Mouse (Mus musculus) skeletal muscle tissue, postnatal 0 days (tissue): ENCODE data around the gene Npb. TPM values are rescaled to one million over a fixed set of nuclear protein-coding genes. Genes with fewer than 3 reads are reported as not detected.

Source experiments
- microRNA-seq, 2 experiments: library from miRNA; unstranded; fragments of <30 nt; microRNA quantifications; one replicate each; pipeline ENCODE4; 2016
- polyA plus RNA-seq: library from polyadenylated mRNA; unstranded; fragments of >200 nt; fragmentation: Nextera tagmentation; extraction: Ambion mirVana; gene quantifications from 2 replicates; pipeline ENCODE4 v1.2.1, GENCODE M21; 2015

Npb gene
- 1.2 and 2.0 TPM in 2 replicates for polyA plus RNA-seq

GRCm38 (mm10) chr11:120608241-120609034, at the start of gene Npb:
TSS of gene Npb (plus strand) at chr11:120608477.

GRCm38 (mm10) chr11:120572752-120573584, 35.3 kb upstream of the Npb start, which contains the start of gene P4hb:
TSS of gene P4hb (minus strand) at chr11:120573253.

GRCm38 (mm10) chr11:120581490-120582267, 26.6 kb upstream of the Npb start, which contains the start of gene Arhgdia:
TSS of gene Arhgdia (minus strand) at chr11:120581624.

GRCm38 (mm10) chr11:120598283-120598989, 9.8 kb upstream of the Npb start, which contains the start of the genes Alyref and Anapc11:
TSS of gene Alyref (minus strand) at chr11:120598365.
TSS of gene Anapc11 (plus strand) at chr11:120598421.

GRCm38 (mm10) chr11:120617519-120618112, 9.3 kb downstream of the Npb start, which contains the start of gene Pcyt2:
TSS of gene Pcyt2 (minus strand) at chr11:120617936.

GRCm38 (mm10) chr11:120625152-120625775, 17.0 kb downstream of the Npb start, which contains the start of gene Sirt7:
TSS of gene Sirt7 (minus strand) at chr11:120625240.

GRCm38 (mm10) chr11:120633520-120634343, 25.5 kb downstream of the Npb start, which contains the start of gene Mafg:
TSS of gene Mafg (minus strand) at chr11:120633600.

GRCm38 (mm10) chr11:120643601-120643987, 35.3 kb downstream of the Npb start, which contains the start of gene Pycr1:
TSS of gene Pycr1 (minus strand) at chr11:120643769.

GRCm38 (mm10) chr11:120648001-120648476, 39.8 kb downstream of the Npb start, which contains the start of gene Myadml2:
TSS of gene Myadml2 (minus strand) at chr11:120648158.

Small RNAs within 50 kb of the gene (microRNA-seq; reads per million reads assigned to microRNA genes)
- gene Mir6936 = 0.20 to 0.42 reads per million in 2 experiments

Other genes starting within 250 kb of the Npb start
- gene Fscn2, start 246.9 kb upstream of the Npb start, polyA plus RNA-seq = 3.7 and 3.9 TPM in 2 replicates
- gene Faap100, start 229.7 kb upstream of the Npb start, polyA plus RNA-seq = 13.6 and 17.9 TPM in 2 replicates
- gene Nploc4, start 170.8 kb upstream of the Npb start, polyA plus RNA-seq = 26.1 and 28.5 TPM in 2 replicates
- 0.07 TPM in 1 of 2 replicates, not detected in the other for gene Tspan10, start 165.8 kb upstream of the Npb start, polyA plus RNA-seq
- gene Pde6g, start 155.0 kb upstream of the Npb start, polyA plus RNA-seq = 0.32 and 0.35 TPM in 2 replicates
- 40.3 and 48.5 TPM in 2 replicates for gene Oxld1, start 150.4 kb upstream of the Npb start, polyA plus RNA-seq
- gene Ccdc137, start 150.4 kb upstream of the Npb start, polyA plus RNA-seq = 8.1 and 8.7 TPM in 2 replicates
- gene Arl16, start 140.9 kb upstream of the Npb start, polyA plus RNA-seq = 28.0 and 33.5 TPM in 2 replicates
- gene Mrpl12, start 123.9 kb upstream of the Npb start, polyA plus RNA-seq = 191 and 195 TPM in 2 replicates
- gene Slc25a10, start 116.6 kb upstream of the Npb start, polyA plus RNA-seq = 15.4 and 38.7 TPM in 2 replicates
- gene Gcgr, start 77.8 kb upstream of the Npb start, polyA plus RNA-seq = 0.17 and 0.27 TPM in 2 replicates
- gene Mcrip1, start 58.8 kb upstream of the Npb start, polyA plus RNA-seq = 123 and 145 TPM in 2 replicates
- 121 and 146 TPM in 2 replicates for gene Ppp1r27, start 57.3 kb upstream of the Npb start, polyA plus RNA-seq
- gene P4hb, start 35.2 kb upstream of the Npb start, polyA plus RNA-seq = 311 and 389 TPM in 2 replicates
- gene Arhgdia, start 26.9 kb upstream of the Npb start, polyA plus RNA-seq = 252 and 323 TPM in 2 replicates
- gene Alyref, start 10.1 kb upstream of the Npb start, polyA plus RNA-seq = 130 and 181 TPM in 2 replicates
- gene Anapc11, start 10.1 kb upstream of the Npb start, polyA plus RNA-seq = 109 and 118 TPM in 2 replicates
- 35.3 and 46.1 TPM in 2 replicates for gene Pcyt2, start 9.5 kb downstream of the Npb start, polyA plus RNA-seq
- gene Sirt7, start 16.8 kb downstream of the Npb start, polyA plus RNA-seq = 11.3 and 14.0 TPM in 2 replicates
- gene Mafg, start 25.1 kb downstream of the Npb start, polyA plus RNA-seq = 22.0 TPM in 2 replicates
- 24.8 and 35.6 TPM in 2 replicates for gene Pycr1, start 35.3 kb downstream of the Npb start, polyA plus RNA-seq
- gene Myadml2, start 39.7 kb downstream of the Npb start, polyA plus RNA-seq = 73.4 and 83.9 TPM in 2 replicates
- gene Notum, start 52.7 kb downstream of the Npb start, polyA plus RNA-seq = 1.9 and 3.8 TPM in 2 replicates
- 63.0 and 64.1 TPM in 2 replicates for gene Aspscr1, start 64.5 kb downstream of the Npb start, polyA plus RNA-seq
- gene Cenpx, start 105.3 kb downstream of the Npb start, polyA plus RNA-seq = 105 and 106 TPM in 2 replicates
- 12.6 and 14.1 TPM in 2 replicates for gene Lrrc45, start 105.4 kb downstream of the Npb start, polyA plus RNA-seq
- gene Rac3, start 113.0 kb downstream of the Npb start, polyA plus RNA-seq = 2.7 and 4.5 TPM in 2 replicates
- 7.3 and 17.3 TPM in 2 replicates for gene Dcxr, start 118.8 kb downstream of the Npb start, polyA plus RNA-seq
- gene Cbr2, start 123.6 kb downstream of the Npb start, polyA plus RNA-seq = 10.2 and 19.5 TPM in 2 replicates
- 1.5 TPM in 2 replicates for gene Hmga1b, start 154.3 kb downstream of the Npb start, polyA plus RNA-seq
- gene Rfng, start 175.7 kb downstream of the Npb start, polyA plus RNA-seq = 10.9 and 13.1 TPM in 2 replicates
- gene Gps1, start 175.8 kb downstream of the Npb start, polyA plus RNA-seq = 87.6 and 93.4 TPM in 2 replicates
- gene Dus1l, start 187.9 kb downstream of the Npb start, polyA plus RNA-seq = 35.4 and 37.5 TPM in 2 replicates
- gene Fasn, start 216.1 kb downstream of the Npb start, polyA plus RNA-seq = 6.1 and 13.5 TPM in 2 replicates